In the genomic region with DNA sequence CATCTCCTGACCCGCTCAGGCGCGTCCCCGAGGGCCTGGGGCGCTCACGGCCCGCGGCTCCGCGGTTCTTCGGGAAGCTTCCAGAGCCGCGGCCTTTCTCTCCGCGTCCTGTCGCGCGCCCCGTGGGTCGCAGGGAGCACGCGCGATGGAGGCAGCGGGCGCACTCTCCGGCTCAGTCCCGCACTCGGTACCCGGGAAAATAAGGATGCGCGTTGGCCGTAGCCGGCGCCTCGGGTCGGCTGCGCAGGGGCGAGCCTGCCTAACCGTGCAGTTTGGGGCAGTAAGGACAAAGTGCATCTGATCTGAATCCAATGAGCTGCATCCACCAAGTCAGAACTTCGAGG, we compare ENCODE assay signal across 9 mouse cellular contexts. TPM values are rescaled to one million over a fixed set of nuclear protein-coding genes. Genes with fewer than 3 reads are reported as not detected.
DNase-seq lines count a peak whose midpoint lies in the region; ATAC-seq lines count a peak whose summit lies in the region.
"Had no signal": no experiment of that assay in that cellular context is flagged by ENCODE, and none has a peak within 500 bp of the region (broad histone marks: within the 10 kb centered on the region; RNA-seq: fewer than 3 reads in every experiment).

No protein-coding gene starts in this region.

- H3K36me3 ChIP-seq in liver, embryonic 11.5 days (ENCODE audit: control insufficient read depth, insufficient read depth, low read length) = no peaks in the 10 kb centered on the region

- peak overlapping the region; percentile 98 for H3K4me2 ChIP-seq in liver, embryonic 11.5 days

- peak overlapping the region; percentile 65; the same call in 1 of the 2 replicates for H3K27ac ChIP-seq in liver, embryonic 11.5 days (ENCODE audit: low read depth, low read length)

- DNase-seq in frontal cortex, postnatal 36 days (ENCODE audit: low spot score in 2 of 2) = peak; percentile 29 to 36
- DNase-seq in frontal cortex, postnatal 10 days (ENCODE audit: low spot score in 2 of 2) = no peak
- peak; percentile 5 for DNase-seq in thymus, postnatal 14 days
- DNase-seq in thymus, postnatal 10 days (ENCODE audit: low spot score in 2 of 2) = no peak
- DNase-seq in liver, embryonic 11.5 days (ENCODE audit: low spot score) = no peak
- DNase-seq in left cerebral cortex, postnatal 14 days (ENCODE audit: low spot score in 2 of 2) = no peak
- no peak for DNase-seq in adipocyte (ENCODE audit: low spot score)
- no peak for DNase-seq in thymus, postnatal 36 days

- peak; percentile 42; the same call in 1 of the 2 replicates for ATAC-seq in liver, embryonic 11.5 days (replicated peaks; ENCODE audit: low FRiP score)

- H3K9me3 ChIP-seq in liver, embryonic 11.5 days (ENCODE audit: control insufficient read depth, low read length) = no peaks in the 10 kb centered on the region

- no peaks in the 10 kb centered on the region for H3K4me1 ChIP-seq in liver, embryonic 11.5 days (replicated peaks; ENCODE audit: control insufficient read depth, insufficient read depth, low read length)

- intact Hi-C loops in left cerebral cortex, postnatal 14 days (cut with DNase I) = no loop called here

- peaks cover 7% of the 10 kb centered on the region; the same call in 1 of the 2 replicates for H3K27me3 ChIP-seq in liver, embryonic 11.5 days (replicated peaks; ENCODE audit: control insufficient read depth, insufficient read depth, low read length)

- under 1% methylated on average over 32 of the region's 40 CpGs for WGBS in liver, embryonic 11.5 days

- peak overlapping the region; percentile 82 for H3K4me3 ChIP-seq in liver, embryonic 11.5 days (ENCODE audit: low read depth, low read length)
- H3K4me3 ChIP-seq: myocyte had no signal

- peak overlapping the region; percentile 91 for H3K9ac ChIP-seq in liver, embryonic 11.5 days (ENCODE audit: low read depth, low read length)

RNA-seq across cellular contexts. Expression of a gene that starts 0.4 kb away (rescaled TPM):
- polyA plus RNA-seq in liver, embryonic 11.5 days (2014; fragmentation: Nextera tagmentation; extraction: Ambion mirVana) = 34.2 and 36.4 TPM in 2 replicates
- 1 to 10 TPM; 3.1 to 3.3 TPM for total RNA-seq in left cerebral cortex, postnatal 14 days (2021)

Comparison
In these comparisons a context has a peak if more than half of its experiments do, and no peak if none do; other contexts are left out.
1. DNase-seq: peak in frontal cortex, postnatal 36 days (2 of 2) and thymus, postnatal 14 days (single experiment); none in frontal cortex, postnatal 10 days (0 of 2), thymus, postnatal 10 days (0 of 2), liver, embryonic 11.5 days (single experiment), left cerebral cortex, postnatal 14 days (0 of 2), adipocyte (single experiment) and thymus, postnatal 36 days (0 of 2).